ENCODE assay signal across 8 mouse cellular contexts in the genomic region with DNA sequence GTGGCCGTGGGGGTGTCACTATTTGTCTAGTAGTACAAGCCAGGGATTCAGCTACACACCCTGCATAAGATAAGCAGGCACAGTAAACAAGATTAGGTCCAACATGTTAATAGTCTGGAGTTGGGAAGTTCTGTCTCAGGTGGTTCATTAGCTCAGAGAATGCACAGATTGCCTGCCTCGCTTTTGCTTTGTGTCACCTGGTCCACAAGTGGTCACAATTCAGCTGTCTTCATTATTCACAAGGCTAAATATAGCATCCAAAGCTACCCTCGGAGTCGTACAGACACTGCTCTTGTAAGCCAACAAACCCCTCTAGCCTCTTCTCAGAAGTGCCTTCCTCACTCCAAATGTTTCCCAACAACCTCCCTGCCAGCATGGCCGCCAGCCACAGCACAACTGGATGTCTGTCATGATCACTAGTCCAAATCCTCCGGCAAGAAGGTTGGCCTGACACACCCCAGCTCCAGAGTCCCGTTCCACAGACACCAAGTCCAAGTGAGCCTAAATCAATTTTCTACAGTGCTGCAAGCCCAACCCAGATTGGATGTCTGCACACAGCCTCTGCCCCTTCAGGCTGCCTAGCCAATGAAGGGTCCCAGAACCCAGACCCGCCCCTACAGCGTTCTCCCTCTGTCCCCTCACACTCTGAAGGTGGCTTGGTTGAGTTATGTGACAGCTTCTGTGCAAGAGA. TPM values are rescaled to one million over a fixed set of nuclear protein-coding genes. Genes with fewer than 3 reads are reported as not detected.
DNase-seq lines count a peak whose midpoint lies in the region; ATAC-seq and TF ChIP-seq lines count a peak whose summit lies in the region.

No protein-coding gene starts in this region.

- peak; percentile 80 for ATAC-seq in heart, postnatal 0 days (ENCODE audit: insufficient read depth, low read depth)

- no peak for TF ChIP-seq POLR2A in ES-Bruce4 (IDR thresholded peaks at IDR 0.05; ENCODE audit: insufficient read depth, low read length)
- no peak for TF ChIP-seq POLR2A in embryonic fibroblast, embryonic 13.5 days (IDR thresholded peaks at IDR 0.05; ENCODE audit: low read depth, low read length)

- TF ChIP-seq EP300 in ES-Bruce4 (IDR thresholded peaks at IDR 0.05; ENCODE audit: insufficient read depth, low read depth, low read length) = no peak
- no peak for TF ChIP-seq EP300 in heart, postnatal 0 days (IDR thresholded peaks at IDR 0.05; ENCODE audit: low read depth)

- peak; percentile 60 for DNase-seq in adipocyte (ENCODE audit: low spot score)
- peak; percentile 85 for DNase-seq in heart, postnatal 0 days (ENCODE audit: low spot score)
- peak; percentile 81 for DNase-seq in kidney, postnatal 14 days
- peak; percentile 41 for DNase-seq in lung, postnatal 25 days (ENCODE audit: low spot score)
- peak; percentile 14 for DNase-seq in ovary, postnatal 10 days (ENCODE audit: low spot score)
- DNase-seq in left cerebral cortex, adult 8-10 months (ENCODE audit: low spot score in 2 of 2) = no peak

- TF ChIP-seq CTCF in ES-Bruce4 (IDR thresholded peaks at IDR 0.05; ENCODE audit: low read depth, low read length) = no peak
- no peak for TF ChIP-seq CTCF in embryonic fibroblast, embryonic 13.5 days (IDR thresholded peaks at IDR 0.05; ENCODE audit: borderline replicate concordance, insufficient read depth, low read length)
- TF ChIP-seq CTCF in heart, postnatal 0 days (IDR thresholded peaks at IDR 0.05; ENCODE audit: low read depth) = no peak

- H3K27ac ChIP-seq in ES-Bruce4 (ENCODE audit: insufficient read depth, low read length) = no peak overlapping the region
- no peak overlapping the region for H3K27ac ChIP-seq in embryonic fibroblast, embryonic 13.5 days (ENCODE audit: insufficient read depth, low read length)
- peak overlapping the region; percentile 94 for H3K27ac ChIP-seq in heart, postnatal 0 days (ENCODE audit: low read depth)

- WGBS in heart, postnatal 0 days = 15% methylated on average over 9 of the region's 9 CpGs

- H3K4me3 ChIP-seq in ES-Bruce4 (ENCODE audit: low read depth, low read length) = peak overlapping the region; percentile 73
- peak overlapping the region; percentile 61 for H3K4me3 ChIP-seq in embryonic fibroblast, embryonic 13.5 days (ENCODE audit: insufficient read depth, low read length)
- H3K4me3 ChIP-seq in heart, postnatal 0 days (ENCODE audit: low read depth, low read length) = peak overlapping the region; percentile 79

- peak overlapping the region; percentile 92 for H3K4me2 ChIP-seq in heart, postnatal 0 days (ENCODE audit: low read depth, low read length)

- H3K4me1 ChIP-seq in ES-Bruce4 (ENCODE audit: control insufficient read depth, insufficient read depth, low read length) = no peaks in the 10 kb centered on the region
- H3K4me1 ChIP-seq in embryonic fibroblast, embryonic 13.5 days (ENCODE audit: control insufficient read depth, insufficient read depth, low read length) = 0 out of 2 replicates have a peak, but pooled peaks cover 3% of the 10 kb centered on the region
- peaks cover 13% of the 10 kb centered on the region for H3K4me1 ChIP-seq in heart, postnatal 0 days (ENCODE audit: control insufficient read depth, insufficient read depth)

- no peak overlapping the region for H3K9ac ChIP-seq in ES-Bruce4 (ENCODE audit: low read depth, poor library complexity, severe bottlenecking)
- peak overlapping the region; percentile 80 for H3K9ac ChIP-seq in heart, postnatal 0 days (replicated peaks; ENCODE audit: low read depth, low read length)

- H3K36me3 ChIP-seq in ES-Bruce4 (ENCODE audit: control insufficient read depth, insufficient read depth, low read length, poor library complexity, severe bottlenecking) = no peaks in the 10 kb centered on the region
- no peaks in the 10 kb centered on the region for H3K36me3 ChIP-seq in heart, postnatal 0 days (replicated peaks; ENCODE audit: control insufficient read depth, insufficient read depth, low read length)

- H3K9me3 ChIP-seq in ES-Bruce4 (replicated peaks; ENCODE audit: control insufficient read depth, insufficient read depth, low read length, poor library complexity, severe bottlenecking) = no peaks in the 10 kb centered on the region
- H3K9me3 ChIP-seq in heart, postnatal 0 days (replicated peaks; ENCODE audit: control insufficient read depth, low read length) = no peaks in the 10 kb centered on the region

- H3K27me3 ChIP-seq in ES-Bruce4 (ENCODE audit: control insufficient read depth, insufficient read depth, low read length, poor library complexity, severe bottlenecking) = no peaks in the 10 kb centered on the region
- H3K27me3 ChIP-seq in heart, postnatal 0 days (ENCODE audit: control insufficient read depth, insufficient read depth, low read length) = no peaks in the 10 kb centered on the region

RNA-seq across cellular contexts. Expression of a gene that starts 4.5 kb away (rescaled TPM):
- 6.8 and 6.9 TPM in 2 replicates for polyA plus RNA-seq in ES-Bruce4 (2011; ENCODE audit: insufficient read depth, insufficient read length, low read depth, missing spikeins)
- polyA plus RNA-seq in embryonic fibroblast, embryonic 13.5 days (2011; ENCODE audit: insufficient read length, low read depth, missing spikeins) = 1.5 and 3.3 TPM in 2 replicates
- total RNA-seq in heart, postnatal 0 days (2014; rRNA removed; ENCODE audit: low replicate concordance) = 148 and 166 TPM in 2 replicates
- 226 and 231 TPM in 2 replicates for polyA plus RNA-seq in heart, postnatal 0 days (2015; fragmentation: Nextera tagmentation; extraction: Ambion mirVana)
- 10 to 100 TPM; 59.6 to 79.0 (median 61.8) TPM for total RNA-seq in left cerebral cortex, adult 8-10 months (2022)

Comparison
In these comparisons a context has a peak if more than half of its experiments do, and no peak if none do; other contexts are left out.
1. DNase-seq: peak in adipocyte (single experiment), heart, postnatal 0 days (single experiment), kidney, postnatal 14 days (single experiment), lung, postnatal 25 days (single experiment) and ovary, postnatal 10 days (single experiment); none in left cerebral cortex, adult 8-10 months (0 of 2).
2. RNA of a gene that starts 4.5 kb away (polyA plus RNA-seq): 226 to 231 TPM in heart, postnatal 0 days; 6.8 to 6.9 TPM in ES-Bruce4 and 1.5 to 3.3 TPM in embryonic fibroblast, embryonic 13.5 days; every median in the first group is over 10 times any median in the second.
3. Peak in every context shown above with its lines, with median percentiles within 50 percentile points of each other: H3K4me3 ChIP-seq.